ENCODE assay signal across 27 mouse cellular contexts in genomic region chr12:4534252-4534651, GRCm38 (mm10). TPM values are rescaled to one million over a fixed set of nuclear protein-coding genes. Genes with fewer than 3 reads are reported as not detected.
A peak's percentile ranks its signal among the peaks of the same experiment; 100 is the strongest.
DNase-seq lines count a peak whose midpoint lies in the region; ATAC-seq and TF ChIP-seq lines count a peak whose summit lies in the region.
"Had no signal": no experiment of that assay in that cellular context is flagged by ENCODE, and none has a peak within 500 bp of the region (broad histone marks: within the 10 kb centered on the region; RNA-seq: fewer than 3 reads in every experiment).

No protein-coding gene starts in this region.

- peak; percentile 22 for DNase-seq in liver, adult 2 months (ENCODE audit: extremely low read depth, low read depth, low spot score)
- no peak for DNase-seq in liver, postnatal 0 days
- no peak for DNase-seq in intestine, embryonic 14.5 days (ENCODE audit: low spot score)
- peak; percentile 78 for DNase-seq in large intestine, adult 2 months (ENCODE audit: low read depth, low spot score)
- no peak for DNase-seq in thymus, postnatal 10 days (ENCODE audit: low spot score in 2 of 2)
- no peak for DNase-seq in left cerebral cortex, adult 2 months (ENCODE audit: extremely low spot score in 1 of 2, low spot score in 2 of 2)
- no peak for DNase-seq in heart, postnatal 10 days
- DNase-seq: adrenal gland, postnatal 10 days; B cell, adult 2 months; cerebellum, adult 11 months; cerebellum, adult 8-10 months; cerebellum, postnatal 25 days; gastrocnemius, postnatal 36 days; heart, adult 18-20 months had no signal

- no peak for TF ChIP-seq EP300 in liver, postnatal 0 days (IDR thresholded peaks at IDR 0.05; ENCODE audit: low read depth)

- H3K27me3 ChIP-seq in liver, adult 2 months (ENCODE audit: control insufficient read depth, insufficient read depth, low read length) = no peaks in the 10 kb centered on the region
- no peaks in the 10 kb centered on the region for H3K27me3 ChIP-seq in liver, postnatal 0 days (ENCODE audit: insufficient read depth, low read length)
- H3K27me3 ChIP-seq in intestine, embryonic 14.5 days (replicated peaks; ENCODE audit: control insufficient read depth, insufficient read depth, low read length) = no peaks in the 10 kb centered on the region
- H3K27me3 ChIP-seq: embryonic facial prominence, embryonic 13.5 days; heart, embryonic 15.5 days had no signal

- no peak for TF ChIP-seq POLR2A in liver, adult 2 months (IDR thresholded peaks at IDR 0.05; ENCODE audit: extremely low read depth, insufficient read depth, low read length)

- no peaks in the 10 kb centered on the region for H3K9me3 ChIP-seq in liver, postnatal 0 days (ENCODE audit: low read length)
- H3K9me3 ChIP-seq in intestine, embryonic 14.5 days (ENCODE audit: control insufficient read depth, low read length) = 0 out of 2 replicates have a peak, but pooled peaks cover 4% of the 10 kb centered on the region
- H3K9me3 ChIP-seq: heart, embryonic 15.5 days had no signal

- H3K4me3 ChIP-seq in liver, adult 2 months (ENCODE audit: insufficient read depth, low read depth, low read length) = no peak overlapping the region
- no peak overlapping the region for H3K4me3 ChIP-seq in liver, postnatal 0 days (ENCODE audit: low read depth, low read length)
- no peak overlapping the region for H3K4me3 ChIP-seq in intestine, embryonic 14.5 days (ENCODE audit: low read depth, low read length)
- H3K4me3 ChIP-seq in left cerebral cortex, adult 2 months = no peak overlapping the region
- H3K4me3 ChIP-seq: embryonic facial prominence, embryonic 13.5 days; heart, embryonic 15.5 days; hindbrain, embryonic 10.5 days had no signal

- no peak for ATAC-seq in liver, postnatal 0 days
- ATAC-seq in intestine, embryonic 14.5 days (replicated peaks; ENCODE audit: low FRiP score, low TSS enrichment, low read depth) = peak; percentile 95
- ATAC-seq: CD4-positive, CD25-positive, alpha-beta regulatory T cell, adult 4 months; forebrain, embryonic 14.5 days had no signal

- H3K4me2 ChIP-seq in liver, postnatal 0 days (ENCODE audit: low read depth, low read length) = no peak overlapping the region
- no peak overlapping the region for H3K4me2 ChIP-seq in intestine, embryonic 14.5 days (ENCODE audit: low read length)
- H3K4me2 ChIP-seq: embryonic facial prominence, embryonic 13.5 days; heart, embryonic 11.5 days; heart, embryonic 15.5 days; hindbrain, embryonic 14.5 days had no signal

- 59% methylated on average over 5 of the region's 5 CpGs for WGBS in liver, adult 2 months
- 47% methylated on average over 5 of the region's 5 CpGs for WGBS in liver, postnatal 0 days (ENCODE audit: insufficient replicate concordance)
- 36% methylated on average over 5 of the region's 5 CpGs for WGBS in intestine, embryonic 14.5 days
- 18% methylated on average over 5 of the region's 5 CpGs for WGBS in large intestine, adult 2 months

- H3K9ac ChIP-seq in liver, adult 2 months (ENCODE audit: low read depth, low read length) = no peak overlapping the region
- no peak overlapping the region for H3K9ac ChIP-seq in liver, postnatal 0 days (replicated peaks)
- H3K9ac ChIP-seq in intestine, embryonic 14.5 days (ENCODE audit: low read length) = no peak overlapping the region
- H3K9ac ChIP-seq: embryonic facial prominence, embryonic 13.5 days; heart, embryonic 15.5 days; hindbrain, embryonic 14.5 days had no signal

- intact Hi-C loops in left cerebral cortex, adult 2 months (cut with DNase I) = no loop called here
- intact Hi-C loops in heart, postnatal 10 days (cut with DNase I) = no loop called here

- H3K36me3 ChIP-seq in liver, adult 2 months (ENCODE audit: control insufficient read depth, insufficient read depth, low read length) = no peaks in the 10 kb centered on the region
- H3K36me3 ChIP-seq in liver, postnatal 0 days (replicated peaks; ENCODE audit: insufficient read depth, low read length) = no peaks in the 10 kb centered on the region
- no peaks in the 10 kb centered on the region for H3K36me3 ChIP-seq in intestine, embryonic 14.5 days (ENCODE audit: control insufficient read depth, insufficient read depth, low read length)
- H3K36me3 ChIP-seq: embryonic facial prominence, embryonic 13.5 days; heart, embryonic 15.5 days; hindbrain, embryonic 10.5 days had no signal

- peaks cover 2% of the 10 kb centered on the region; the same call in 1 of the 2 replicates for H3K4me1 ChIP-seq in liver, adult 2 months (ENCODE audit: control insufficient read depth, insufficient read depth, low read length)
- no peaks in the 10 kb centered on the region for H3K4me1 ChIP-seq in liver, postnatal 0 days (ENCODE audit: insufficient read depth)
- H3K4me1 ChIP-seq in intestine, embryonic 14.5 days (replicated peaks; ENCODE audit: control insufficient read depth, insufficient read depth, low read length) = no peaks in the 10 kb centered on the region
- H3K4me1 ChIP-seq: embryonic facial prominence, embryonic 13.5 days; heart, embryonic 15.5 days; hindbrain, embryonic 10.5 days had no signal

- H3K79me2 ChIP-seq in liver, adult 2 months (ENCODE audit: control insufficient read depth, insufficient read depth, low read length) = no peaks in the 10 kb centered on the region

- TF ChIP-seq CTCF in liver, adult 2 months (IDR thresholded peaks at IDR 0.05; ENCODE audit: low read depth, low read length) = no peak
- TF ChIP-seq CTCF in liver, postnatal 0 days (IDR thresholded peaks at IDR 0.05; ENCODE audit: low read depth) = no peak
- no peak for TF ChIP-seq CTCF in left cerebral cortex, adult 2 months (IDR thresholded peaks at IDR 0.05)

- no peak overlapping the region for H3K27ac ChIP-seq in liver, adult 2 months (replicated peaks; ENCODE audit: insufficient read depth, low read depth, low read length)
- H3K27ac ChIP-seq in liver, postnatal 0 days (ENCODE audit: low read depth) = no peak overlapping the region
- H3K27ac ChIP-seq in intestine, embryonic 14.5 days (ENCODE audit: low read depth) = no peak overlapping the region
- H3K27ac ChIP-seq in left cerebral cortex, adult 2 months = no peak overlapping the region
- H3K27ac ChIP-seq: embryonic facial prominence, embryonic 13.5 days; heart, embryonic 15.5 days; hindbrain, embryonic 10.5 days; hindbrain, embryonic 14.5 days had no signal

RNA-seq across cellular contexts. Expression of gene Ncoa1, which starts 57.3 kb away (rescaled TPM):
- total RNA-seq in liver, adult 2 months (2014; rRNA removed) = 9.3 and 12.4 TPM in 2 replicates
- 8.0 and 9.3 TPM in 2 replicates for polyA plus RNA-seq in liver, adult 2 months (2012; rRNA removed)
- 2.2 and 2.5 TPM in 2 replicates for polyA plus RNA-seq in liver, postnatal 0 days (2015; fragmentation: Nextera tagmentation; extraction: Ambion mirVana)
- 9.5 and 10.3 TPM in 2 replicates for polyA plus RNA-seq in intestine, embryonic 14.5 days (2014; fragmentation: Nextera tagmentation; extraction: Ambion mirVana)
- polyA plus RNA-seq in large intestine, adult 2 months (2012; rRNA removed) = 14.3 and 23.9 TPM in 2 replicates
- 100 to 1,000 TPM; 109 to 115 TPM for total RNA-seq in left cerebral cortex, adult 2 months (2021)
- total RNA-seq in heart, postnatal 10 days (2021) = 10 to 100 TPM; 36.7 to 37.0 TPM

RNA-seq across cellular contexts. Expression of gene Itsn2, which starts 58.2 kb away (rescaled TPM):
- total RNA-seq in liver, adult 2 months (2014; rRNA removed) = 25.8 and 26.8 TPM in 2 replicates
- 8.4 and 11.6 TPM in 2 replicates for polyA plus RNA-seq in liver, adult 2 months (2012; rRNA removed)
- 15.3 and 17.5 TPM in 2 replicates for polyA plus RNA-seq in liver, postnatal 0 days (2015; fragmentation: Nextera tagmentation; extraction: Ambion mirVana)
- 42.2 and 45.2 TPM in 2 replicates for polyA plus RNA-seq in intestine, embryonic 14.5 days (2014; fragmentation: Nextera tagmentation; extraction: Ambion mirVana)
- polyA plus RNA-seq in large intestine, adult 2 months (2012; rRNA removed) = 19.1 and 25.6 TPM in 2 replicates
- total RNA-seq in left cerebral cortex, adult 2 months (2021) = 10 to 100 TPM; 69.6 to 73.0 TPM
- total RNA-seq in heart, postnatal 10 days (2021) = 10 to 100 TPM; 47.0 to 47.3 TPM

RNA-seq across cellular contexts. Expression of gene Gm3625, which starts 58.5 kb away (rescaled TPM):
- not detected in 2 replicates for total RNA-seq in liver, adult 2 months (2014; rRNA removed)
- polyA plus RNA-seq in liver, adult 2 months (2012; rRNA removed) = not detected in 2 replicates
- not detected in 2 replicates for polyA plus RNA-seq in liver, postnatal 0 days (2015; fragmentation: Nextera tagmentation; extraction: Ambion mirVana)
- polyA plus RNA-seq in intestine, embryonic 14.5 days (2014; fragmentation: Nextera tagmentation; extraction: Ambion mirVana) = not detected in 2 replicates
- polyA plus RNA-seq in large intestine, adult 2 months (2012; rRNA removed) = not detected in 2 replicates
- total RNA-seq in left cerebral cortex, adult 2 months (2021) = not detected
- not detected for total RNA-seq in heart, postnatal 10 days (2021)
- total RNA-seq: adrenal gland, postnatal 10 days; adrenal gland, postnatal 4 days; gastrocnemius, adult 8-10 months; gastrocnemius, postnatal 36 days; heart, adult 18-20 months; heart, postnatal 25 days; MEL had no signal
- polyA plus RNA-seq: brain, embryonic 14.5 days; CD4-positive, CD25-positive, alpha-beta regulatory T cell, adult 4 months; cortical plate, adult 2 months; embryonic facial prominence, embryonic 13.5 days; forebrain, embryonic 14.5 days; heart, embryonic 11.5 days; heart, embryonic 15.5 days; hindbrain, embryonic 10.5 days; hindbrain, embryonic 14.5 days had no signal

Comparison
In these comparisons a context has a peak if more than half of its experiments do, and no peak if none do; other contexts are left out.
1. DNase-seq: peak in liver, adult 2 months (single experiment) and large intestine, adult 2 months (single experiment); none in liver, postnatal 0 days (single experiment), intestine, embryonic 14.5 days (single experiment), thymus, postnatal 10 days (0 of 2), left cerebral cortex, adult 2 months (0 of 2) and heart, postnatal 10 days (0 of 2).